Mouse (Mus musculus): ENCODE data around the gene Serpina1b. TPM values are rescaled to one million over a fixed set of nuclear protein-coding genes. Genes with fewer than 3 reads are reported as not detected.
A peak's percentile ranks its signal among the peaks of the same experiment; 100 is the strongest.
"Not testable (repeated sequence)": the region's sequence is repeated elsewhere in the genome, so short reads cannot be mapped to it uniquely, and the experiment has no call there.

The Serpina1b gene
- polyA plus RNA-seq, 1 experiment from 2014 or later = 465 TPM

DNA sequence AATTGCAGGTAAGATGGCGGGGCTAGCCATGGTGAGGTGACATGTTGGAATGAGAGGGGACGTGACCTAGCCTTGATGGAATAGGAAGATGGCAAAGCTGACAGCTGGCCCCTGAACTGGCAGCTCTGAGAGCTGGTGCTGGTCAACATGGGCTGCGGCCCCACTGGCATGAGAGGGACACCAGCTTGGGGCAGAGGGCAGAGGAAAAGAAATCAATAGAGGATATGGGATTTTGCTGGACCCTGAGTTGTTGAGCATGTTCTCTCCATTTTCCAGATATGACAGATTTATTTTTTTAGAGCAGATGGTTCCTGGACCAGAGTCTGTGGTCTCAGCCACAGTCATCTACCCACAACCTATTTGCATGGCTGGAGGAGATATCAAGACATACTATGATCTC, 67.1 kb downstream of the Serpina1b start:
- not testable (repeated sequence) for H3K9ac ChIP-seq; DNase-seq; H3K4me3 ChIP-seq (replicated peaks); H3K27ac ChIP-seq; H3K4me2 ChIP-seq; H3K27me3 ChIP-seq; H3K4me1 ChIP-seq (replicated peaks); ATAC-seq (ENCODE audit: low read depth); H3K36me3 ChIP-seq; H3K9me3 ChIP-seq (replicated peaks)
- 60% methylated on average over 3 of the region's 3 CpGs for WGBS (ENCODE audit: insufficient replicate concordance)

DNA sequence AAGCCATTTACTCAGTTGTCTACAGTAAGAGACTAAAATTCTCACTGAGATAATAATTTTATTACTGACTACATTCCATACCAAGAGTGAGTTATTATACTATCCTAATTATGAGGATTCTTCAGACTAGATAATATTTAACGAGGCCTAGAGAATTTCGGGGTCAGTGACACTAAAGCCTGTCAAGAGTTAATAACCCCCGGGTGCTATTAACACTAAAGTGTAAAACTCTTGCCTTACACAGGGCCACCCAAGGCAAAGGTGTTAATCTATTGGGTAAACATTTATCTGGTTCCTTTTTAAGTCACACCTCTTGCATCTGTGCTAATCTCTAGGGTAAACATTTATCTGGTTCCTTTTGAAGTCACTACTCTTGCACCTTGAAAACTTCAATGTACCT, 69.9 kb downstream of the Serpina1b start:
- not testable (repeated sequence) for H3K27ac ChIP-seq; H3K9me3 ChIP-seq (replicated peaks); H3K4me2 ChIP-seq; H3K9ac ChIP-seq; H3K36me3 ChIP-seq; H3K4me3 ChIP-seq (replicated peaks); ATAC-seq (ENCODE audit: low read depth); DNase-seq; H3K4me1 ChIP-seq (replicated peaks); H3K27me3 ChIP-seq
- WGBS (ENCODE audit: insufficient replicate concordance) = 63% methylated on average over 3 of the region's 3 CpGs

DNA sequence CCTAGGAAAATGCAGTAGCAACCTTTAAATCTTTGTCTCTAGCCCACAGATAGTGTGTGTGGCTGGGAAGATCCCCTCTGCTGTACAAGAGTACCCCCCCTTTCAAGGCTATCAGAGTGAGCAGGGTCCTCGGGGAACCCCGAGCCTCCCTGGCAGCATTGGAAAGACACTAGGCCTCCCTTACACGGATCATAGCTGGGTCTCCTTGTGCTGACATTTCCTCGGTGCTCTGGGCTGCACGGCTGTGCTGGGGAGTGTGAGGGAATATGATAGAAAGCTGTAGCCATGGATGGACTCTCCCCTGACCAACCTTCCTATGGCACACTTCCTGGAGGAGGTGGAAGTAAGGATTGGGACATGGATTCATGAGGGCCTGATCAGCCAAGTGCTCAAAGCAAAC, 84.2 kb downstream of the Serpina1b start:
- H3K36me3 ChIP-seq; ATAC-seq (ENCODE audit: low read depth); H3K4me2 ChIP-seq; H3K4me1 ChIP-seq (replicated peaks); DNase-seq; H3K9me3 ChIP-seq (replicated peaks); H3K4me3 ChIP-seq (replicated peaks); H3K27ac ChIP-seq; H3K27me3 ChIP-seq; H3K9ac ChIP-seq: not testable (repeated sequence)
- WGBS (ENCODE audit: insufficient replicate concordance) = 70% methylated on average over 5 of the region's 5 CpGs

DNA sequence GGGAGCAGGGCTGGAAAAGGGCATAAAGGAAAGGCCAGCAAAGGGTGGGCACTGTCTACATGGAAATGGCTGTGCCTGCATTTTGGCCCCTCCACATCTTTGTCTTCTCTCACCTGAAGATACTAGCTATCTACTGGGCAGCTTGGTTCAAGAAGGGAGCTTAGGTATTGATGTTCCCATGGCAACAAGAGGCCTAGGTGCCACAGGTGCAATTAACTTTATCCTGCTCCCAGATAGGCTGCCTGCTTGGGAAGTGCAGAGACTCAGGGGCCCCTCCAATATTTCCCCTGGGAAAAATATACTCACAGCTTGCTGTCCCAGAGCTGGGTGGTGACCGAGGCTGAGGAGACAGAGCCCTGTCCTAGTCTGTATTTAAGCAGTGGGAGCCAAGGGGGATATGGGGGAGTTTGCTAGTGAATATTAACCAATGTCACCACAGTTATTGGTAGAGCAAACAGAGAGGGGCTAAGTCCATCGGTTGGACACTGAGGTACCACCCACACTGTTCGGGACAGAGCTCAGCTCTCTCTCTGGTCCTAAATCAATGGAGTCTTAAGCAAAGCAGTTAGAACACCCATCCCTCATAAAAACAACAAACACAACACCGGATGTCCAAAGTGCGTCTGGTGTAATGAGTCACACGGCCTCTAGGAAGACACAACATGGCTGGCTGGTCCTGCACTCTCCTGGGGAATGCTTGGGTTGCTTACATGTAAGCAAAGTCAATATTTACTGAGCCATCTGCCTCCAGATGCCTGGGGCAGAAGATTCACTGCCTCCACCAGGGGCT, 92.2 kb downstream of the Serpina1b start:
- H3K27ac ChIP-seq = peak overlapping the region; percentile 39; the same call in 1 of the 2 replicates
- not testable (repeated sequence) for H3K9ac ChIP-seq
- 53% methylated on average over 6 of the region's 6 CpGs for WGBS (ENCODE audit: insufficient replicate concordance)

DNA sequence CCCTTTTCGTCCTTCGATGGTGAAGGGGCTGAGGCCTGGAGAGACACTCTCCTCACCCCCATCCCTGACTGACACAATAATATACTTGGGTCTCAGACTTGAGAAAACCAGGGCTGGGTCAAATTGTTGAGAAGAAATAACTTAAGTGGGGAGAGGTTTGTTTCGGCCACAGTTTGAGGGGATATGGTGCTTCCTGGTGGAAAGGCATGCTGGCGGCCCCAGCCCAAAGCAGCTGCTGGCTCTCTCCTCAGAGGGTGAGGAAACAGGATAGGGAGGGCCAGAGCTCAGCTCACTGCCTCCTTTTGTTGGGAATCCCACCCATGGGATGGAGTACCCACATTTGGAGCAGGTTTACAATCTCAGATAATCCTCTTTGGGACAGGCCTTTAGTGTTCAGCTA, 94.6 kb downstream of the Serpina1b start:
- not testable (repeated sequence) for H3K27ac ChIP-seq; H3K36me3 ChIP-seq; DNase-seq; ATAC-seq (ENCODE audit: low read depth); H3K27me3 ChIP-seq; H3K9ac ChIP-seq; H3K4me1 ChIP-seq (replicated peaks); H3K9me3 ChIP-seq (replicated peaks)
- Histone ChIP-seq H3K4me2 (peak overlapping the region; percentile 47), H3K4me3 (replicated peaks) (peak overlapping the region; percentile 8; the same call in 1 of the 2 replicates)
- 55% methylated on average over 4 of the region's 4 CpGs for WGBS (ENCODE audit: insufficient replicate concordance)

More for the DNA sequence above, 92.2 kb downstream of the Serpina1b start:
- Histone ChIP-seq H3K4me2 (0 out of 2 replicates have a peak overlapping the region, but pooled peaks have one; percentile 8), H3K4me3 (replicated peaks) (peak overlapping the region; percentile 48)
- not testable (repeated sequence) for H3K27me3 ChIP-seq; DNase-seq; H3K4me1 ChIP-seq (replicated peaks); H3K36me3 ChIP-seq; H3K9me3 ChIP-seq (replicated peaks)
- peak; percentile 72 for ATAC-seq (ENCODE audit: low read depth)

DNA sequence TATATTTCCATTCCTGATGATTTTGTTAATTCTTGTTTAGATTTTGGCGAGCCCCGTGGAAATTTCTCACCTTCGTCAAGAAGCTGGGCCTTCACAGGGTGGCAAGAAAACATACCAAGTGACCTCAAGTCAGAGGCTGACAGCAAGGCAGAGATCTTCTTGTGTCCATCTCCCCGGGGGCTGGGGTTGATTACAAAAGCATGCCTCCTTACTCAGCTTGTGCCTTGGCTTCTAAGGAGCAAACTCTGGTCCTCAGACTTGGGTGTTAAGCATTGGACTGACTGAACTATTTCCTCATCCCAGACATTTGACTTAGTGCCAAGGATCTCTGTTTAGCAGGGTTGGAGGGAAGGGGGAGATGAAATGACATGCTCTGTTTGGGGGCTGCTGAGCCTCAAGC, 95.1 kb downstream of the Serpina1b start:
- not testable (repeated sequence) for H3K27me3 ChIP-seq; H3K4me1 ChIP-seq (replicated peaks); H3K9ac ChIP-seq; H3K27ac ChIP-seq; DNase-seq; H3K9me3 ChIP-seq (replicated peaks); ATAC-seq (ENCODE audit: low read depth); H3K36me3 ChIP-seq
- H3K4me2 ChIP-seq = peak overlapping the region; percentile 47
- 0 out of 2 replicates have a peak overlapping the region, but pooled peaks have one; percentile 8 for H3K4me3 ChIP-seq (replicated peaks)
- WGBS (ENCODE audit: insufficient replicate concordance) = 55% methylated on average over 4 of the region's 4 CpGs

DNA sequence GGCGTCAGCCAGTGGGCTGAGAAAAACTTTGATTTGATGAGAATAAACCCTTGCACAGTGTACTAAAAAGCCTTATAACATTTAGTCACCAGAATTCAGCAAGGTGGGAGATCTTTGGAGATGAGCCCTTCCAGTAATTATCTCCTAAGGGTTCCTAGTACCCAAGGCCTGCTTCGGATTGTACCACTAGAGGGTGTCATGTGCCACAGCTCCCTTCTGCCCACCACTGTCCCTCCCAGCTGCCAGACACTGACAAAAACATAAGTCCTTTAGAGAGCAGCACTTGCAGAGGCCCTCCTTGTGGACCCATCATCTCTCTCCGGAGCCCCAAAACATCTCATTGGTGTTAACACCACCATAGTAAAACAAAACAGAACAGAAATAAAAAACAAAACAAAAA, 118.6 kb downstream of the Serpina1b start:
- DNase-seq (no peak), ATAC-seq (ENCODE audit: low read depth) (no peak)
- no peaks in the 10 kb centered on the region for H3K36me3 ChIP-seq
- H3K9me3 ChIP-seq (replicated peaks) = peaks cover 9% of the 10 kb centered on the region; the same call in 1 of the 2 replicates
- 66% methylated on average over 3 of the region's 3 CpGs for WGBS (ENCODE audit: insufficient replicate concordance)
- no peak overlapping the region for H3K9ac ChIP-seq
- no peak overlapping the region for H3K4me2 ChIP-seq
- H3K4me3 ChIP-seq (replicated peaks) = no peak overlapping the region
- H3K4me1 ChIP-seq (replicated peaks) = peaks cover 12% of the 10 kb centered on the region; the same call in 1 of the 2 replicates
- H3K27me3 ChIP-seq = no peaks in the 10 kb centered on the region
- no peak overlapping the region for H3K27ac ChIP-seq

DNA sequence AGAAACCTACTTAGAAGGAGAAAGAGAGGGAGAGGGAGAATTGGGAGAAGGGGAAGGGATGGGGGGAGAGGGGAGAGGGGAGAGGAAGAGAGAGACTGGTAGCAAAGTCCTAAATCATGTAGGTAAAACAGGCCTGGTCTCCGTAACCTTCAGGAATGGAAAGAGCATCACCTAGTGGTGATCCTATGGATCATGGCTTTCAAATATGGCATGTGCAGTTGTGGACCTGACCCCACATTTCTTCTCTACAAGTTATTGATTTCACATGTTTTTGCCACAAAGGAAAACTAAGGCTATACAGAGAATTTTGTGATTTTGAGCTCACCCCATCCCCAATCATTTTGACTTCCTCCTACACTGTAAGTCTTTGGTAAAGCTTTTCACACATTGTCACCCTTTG, 119.8 kb downstream of the Serpina1b start:
- DNase-seq (no peak), ATAC-seq (ENCODE audit: low read depth) (no peak)
- peaks cover 12% of the 10 kb centered on the region; the same call in 1 of the 2 replicates for H3K4me1 ChIP-seq (replicated peaks)
- no peak overlapping the region for H3K4me2 ChIP-seq
- no peak overlapping the region for H3K4me3 ChIP-seq (replicated peaks)
- no peak overlapping the region for H3K9ac ChIP-seq
- H3K27me3 ChIP-seq = no peaks in the 10 kb centered on the region
- H3K9me3 ChIP-seq (replicated peaks) = peaks cover 9% of the 10 kb centered on the region; the same call in 1 of the 2 replicates
- WGBS (ENCODE audit: insufficient replicate concordance) = 52% methylated on average over 1 of the region's 1 CpGs
- no peak overlapping the region for H3K27ac ChIP-seq
- H3K36me3 ChIP-seq = no peaks in the 10 kb centered on the region

DNA sequence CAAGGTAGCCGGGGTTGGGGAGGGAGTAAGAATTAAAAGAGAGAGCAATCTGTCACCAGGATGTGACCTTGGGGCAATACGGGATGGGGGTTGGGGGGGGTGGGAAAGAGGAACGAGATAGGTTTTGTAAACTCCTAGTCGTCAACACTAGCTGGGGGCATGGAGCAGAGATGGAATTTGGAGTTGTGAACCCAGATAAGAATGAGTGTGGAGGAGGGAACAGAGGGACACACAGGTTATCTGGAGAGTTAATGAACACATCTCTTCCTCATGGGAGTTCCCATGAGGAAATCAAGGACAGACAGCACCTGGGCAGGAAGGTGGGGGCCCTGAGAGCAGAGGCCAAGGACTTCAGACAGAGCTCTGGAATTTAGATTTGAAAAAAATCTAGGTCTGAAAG, 124.1 kb downstream of the Serpina1b start:
- Histone ChIP-seq H3K9me3 (replicated peaks) (peaks cover 6% of the 10 kb centered on the region; the same call in 1 of the 2 replicates), H3K36me3 (no peaks in the 10 kb centered on the region), H3K4me1 (replicated peaks) (peaks cover 12% of the 10 kb centered on the region; the same call in 1 of the 2 replicates), H3K27ac (peak overlapping the region; percentile 44), H3K4me2 (no peak overlapping the region), H3K4me3 (replicated peaks) (no peak overlapping the region), H3K27me3 (no peaks in the 10 kb centered on the region), H3K9ac (no peak overlapping the region)
- ATAC-seq (ENCODE audit: low read depth) = peak; percentile 66
- DNase-seq = no peak
- 30% methylated on average over 4 of the region's 4 CpGs for WGBS (ENCODE audit: insufficient replicate concordance)

DNA sequence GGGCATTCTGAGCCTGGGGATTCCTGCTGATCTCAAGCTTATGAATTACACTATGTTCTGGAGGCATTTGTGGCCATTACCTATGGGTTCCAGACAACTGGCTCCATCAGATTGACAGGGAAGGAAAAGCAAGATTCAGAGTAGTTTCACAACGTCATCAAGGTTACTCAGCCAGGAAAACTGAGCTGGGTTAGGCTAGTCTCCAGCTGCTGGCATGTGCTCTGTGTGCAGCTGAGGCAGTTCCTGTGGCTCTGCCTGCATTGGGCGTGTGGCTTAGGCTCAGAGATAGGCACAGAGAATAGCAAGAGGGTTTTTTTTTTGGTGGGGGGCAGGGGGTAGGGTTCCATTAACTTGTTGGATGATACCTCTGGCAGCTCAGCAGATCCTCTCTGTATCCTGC, 124.6 kb downstream of the Serpina1b start:
- no peak overlapping the region for H3K4me2 ChIP-seq
- ATAC-seq (ENCODE audit: low read depth) (no peak), DNase-seq (no peak)
- H3K36me3 ChIP-seq = no peaks in the 10 kb centered on the region
- peaks cover 12% of the 10 kb centered on the region; the same call in 1 of the 2 replicates for H3K4me1 ChIP-seq (replicated peaks)
- no peak overlapping the region for H3K9ac ChIP-seq
- peak overlapping the region; percentile 72 for H3K27ac ChIP-seq
- H3K27me3 ChIP-seq = no peaks in the 10 kb centered on the region
- H3K4me3 ChIP-seq (replicated peaks) = no peak overlapping the region
- WGBS (ENCODE audit: insufficient replicate concordance) = 32% methylated on average over 2 of the region's 2 CpGs
- H3K9me3 ChIP-seq (replicated peaks) = peaks cover 6% of the 10 kb centered on the region; the same call in 1 of the 2 replicates

DNA sequence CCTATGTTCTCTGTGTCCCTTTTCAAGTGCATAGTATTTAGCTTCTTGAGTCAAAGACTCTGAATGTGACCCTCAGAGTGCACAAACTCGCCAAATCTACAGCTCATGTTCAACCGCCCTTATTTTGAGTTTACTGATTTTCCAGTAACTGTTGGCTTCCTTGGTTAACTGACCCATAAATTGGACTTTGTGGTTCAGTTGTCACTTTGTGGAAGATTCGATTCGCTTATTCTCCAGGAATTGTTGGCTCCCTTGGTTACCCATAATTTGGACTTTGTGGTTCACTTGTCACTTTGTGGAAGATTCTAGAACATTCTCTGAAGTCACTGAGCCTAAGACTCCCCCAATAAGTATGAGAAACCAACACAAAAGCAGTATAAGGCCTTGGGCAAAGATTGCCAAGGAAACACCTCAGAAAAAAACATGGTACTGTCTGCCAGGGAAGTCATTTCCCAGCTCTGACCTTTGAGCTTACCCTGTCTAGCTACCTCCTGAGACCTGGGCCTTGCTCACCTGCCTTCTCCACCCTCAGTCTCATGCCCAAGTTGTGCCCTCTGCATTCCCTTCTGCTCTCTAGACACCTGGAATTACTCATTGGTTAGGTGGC, 129.9 kb downstream of the Serpina1b start:
- H3K9ac ChIP-seq = no peak overlapping the region
- no peak overlapping the region for H3K4me3 ChIP-seq (replicated peaks)
- H3K4me2 ChIP-seq = no peak overlapping the region
- 57% methylated on average over 4 of the region's 4 CpGs for WGBS (ENCODE audit: insufficient replicate concordance)
- no peak for DNase-seq
- no peak overlapping the region for H3K27ac ChIP-seq
- no peaks in the 10 kb centered on the region for H3K36me3 ChIP-seq
- H3K9me3 ChIP-seq (replicated peaks) = no peaks in the 10 kb centered on the region; the same call in 1 of the 2 replicates
- H3K4me1 ChIP-seq (replicated peaks) = no peaks in the 10 kb centered on the region
- ATAC-seq (ENCODE audit: low read depth) = no peak
- H3K27me3 ChIP-seq = no peaks in the 10 kb centered on the region
